Mouse (Mus musculus) C2C12 (cell line): ENCODE measurements around the gene Psap. TPM values are rescaled to one million over a fixed set of nuclear protein-coding genes. Genes with fewer than 3 reads are reported as not detected.

Experiments used
- H3K27me3 ChIP-seq: one replicate; pipeline ENCODE4 v1.6.1; 2011; ENCODE audit not compliant: control insufficient read depth, insufficient read depth, insufficient read length
- H3K36me3 ChIP-seq: one replicate; pipeline ENCODE4 v1.6.1; 2011; ENCODE audit not compliant: control insufficient read depth, insufficient read depth
- H3K4me3 ChIP-seq: one replicate; pipeline ENCODE4 v1.5.1; 2011; ENCODE audit warnings: mild to moderate bottlenecking, control low read depth; ENCODE audit not compliant: poor library complexity, insufficient read depth, severe bottlenecking
- H3K79me2 ChIP-seq: one replicate; pipeline ENCODE4 v1.6.1; 2011; ENCODE audit not compliant: control insufficient read depth, insufficient read depth
- H3K79me3 ChIP-seq: one replicate; pipeline ENCODE4 v1.6.1; 2011; ENCODE audit warnings: low read depth, control low read depth
- H3ac ChIP-seq: one replicate; pipeline ENCODE3; 2011; ENCODE audit warnings: low read depth; ENCODE audit not compliant: control insufficient read depth, insufficient read length
- CEBPB ChIP-seq: IDR thresholded peaks from one replicate; pipeline ENCODE4 v1.6.1; 2011; ENCODE audit warnings: low read depth, mild to moderate bottlenecking, control low read depth, moderate library complexity
- CTCF ChIP-seq: IDR thresholded peaks from one replicate; pipeline ENCODE4 v1.5.1; 2011; ENCODE audit not compliant: control insufficient read depth, insufficient read depth, insufficient read length
- FOSL1 ChIP-seq: IDR thresholded peaks from one replicate; pipeline ENCODE4 v1.8.0; 2011; ENCODE audit warnings: mild to moderate bottlenecking, low read length; ENCODE audit not compliant: poor library complexity, insufficient read depth, severe bottlenecking
- MAX ChIP-seq: IDR thresholded peaks from one replicate; pipeline ENCODE4 v1.6.1; 2011; ENCODE audit warnings: mild to moderate bottlenecking, control low read depth
- MYOD1 ChIP-seq: IDR thresholded peaks from one replicate; pipeline ENCODE4 v1.6.1; 2011; ENCODE audit warnings: low read depth; ENCODE audit not compliant: control insufficient read depth, insufficient read length
- MYOG ChIP-seq: IDR thresholded peaks from one replicate; pipeline ENCODE4 v1.6.1; 2011; ENCODE audit not compliant: control insufficient read depth, insufficient read length; ENCODE audit errors: extremely low read depth
- USF1 ChIP-seq: IDR thresholded peaks from one replicate; pipeline ENCODE4 v1.6.1; 2011; ENCODE audit warnings: low read depth, mild to moderate bottlenecking, control low read depth, moderate library complexity
- polyA plus RNA-seq: library from polyadenylated mRNA; unstranded; fragments of >200 nt; fragmentation: generic; extraction: Trizol; gene quantifications from one replicate; pipeline ENCODE4 v1.2.1, GENCODE M21; 2012; ENCODE audit warnings: missing spikeins

Gene Psap
- polyA plus RNA-seq, 1 experiment: 439 TPM

DNA sequence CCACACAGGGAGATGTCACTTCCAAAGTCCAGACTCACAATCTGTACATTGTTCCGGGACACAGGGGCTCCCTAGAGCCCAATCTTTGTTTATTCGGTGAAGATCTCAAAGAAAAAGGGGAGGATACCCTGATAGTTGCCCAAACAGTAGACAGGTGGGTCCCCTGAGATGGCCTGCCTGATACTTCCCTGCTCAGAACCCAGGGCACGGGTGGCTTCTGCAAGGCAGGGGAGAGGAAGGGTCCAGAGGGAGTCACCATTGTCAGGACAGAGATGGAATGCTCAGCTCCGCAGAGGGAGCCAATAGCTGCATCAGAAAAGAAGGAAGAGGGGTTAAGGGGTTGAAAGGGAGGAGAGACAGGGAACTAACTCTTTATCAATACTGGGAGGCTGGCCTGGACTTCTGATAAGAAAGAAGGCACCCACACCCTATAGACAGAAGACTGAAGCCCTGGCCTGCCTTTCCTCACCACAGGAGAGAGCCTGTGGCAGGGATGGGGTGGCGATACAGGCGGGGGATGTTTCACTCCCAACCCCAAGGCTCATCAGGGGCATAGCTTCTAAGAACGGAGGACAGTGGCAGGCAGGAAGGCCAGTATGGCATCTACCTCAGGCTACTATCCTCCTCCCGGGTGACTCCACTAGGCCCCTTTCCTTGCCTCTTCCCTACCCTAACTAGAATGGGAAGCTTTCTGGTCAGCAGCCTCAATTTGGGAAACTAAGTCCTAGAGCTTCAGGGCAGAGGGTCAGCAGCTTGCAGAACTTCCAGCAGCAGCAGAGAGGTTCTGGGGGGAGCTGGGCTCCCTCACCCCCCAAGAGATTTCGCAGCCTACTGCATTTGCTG lies 70.6 kb downstream of the Psap start:
- no peaks in the 10 kb centered on the region for H3K79me2 ChIP-seq
- H3K27me3 ChIP-seq: no peaks in the 10 kb centered on the region
- no peaks in the 10 kb centered on the region for H3K79me3 ChIP-seq
- H3K4me3 ChIP-seq: no peak overlapping the region
- no peak overlapping the region for H3ac ChIP-seq
- no peak for TF ChIP-seq MYOD1
- no peak for TF ChIP-seq CTCF
- no peak for TF ChIP-seq USF1
- no peak for TF ChIP-seq FOSL1
- no peak for TF ChIP-seq MAX
- TF ChIP-seq CEBPB: no peak
- TF ChIP-seq MYOG: no peak
- no peaks in the 10 kb centered on the region for H3K36me3 ChIP-seq

DNA sequence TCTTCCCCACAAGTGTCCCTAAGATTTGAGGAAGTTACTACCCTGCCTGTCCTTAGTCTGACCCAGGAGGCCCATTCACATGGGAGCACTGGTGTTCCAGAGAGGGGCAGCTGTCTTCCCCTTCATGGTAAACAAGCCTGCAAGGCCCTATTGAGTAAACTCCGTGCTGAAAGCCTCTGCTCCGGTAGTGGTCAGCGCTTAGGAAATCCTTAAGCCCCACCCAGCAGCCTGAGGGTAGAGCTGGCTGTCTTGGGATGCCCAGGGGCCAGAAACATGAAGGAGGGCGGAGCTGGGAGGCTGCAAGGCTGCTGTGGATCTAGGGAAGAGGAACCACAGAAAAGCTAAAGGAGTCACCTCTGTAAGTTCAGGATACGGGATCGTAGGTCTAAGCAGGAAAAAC lies 71.6 kb downstream of the Psap start:
- Histone ChIP-seq H3K36me3 (no peaks in the 10 kb centered on the region), H3K79me2 (no peaks in the 10 kb centered on the region), H3ac (no peak overlapping the region), H3K4me3 (no peak overlapping the region), H3K27me3 (no peaks in the 10 kb centered on the region), H3K79me3 (no peaks in the 10 kb centered on the region)
- TF ChIP-seq FOSL1 (no peak), MYOD1 (no peak), USF1 (no peak), CTCF (no peak), CEBPB (no peak), MAX (no peak), MYOG (no peak)

DNA sequence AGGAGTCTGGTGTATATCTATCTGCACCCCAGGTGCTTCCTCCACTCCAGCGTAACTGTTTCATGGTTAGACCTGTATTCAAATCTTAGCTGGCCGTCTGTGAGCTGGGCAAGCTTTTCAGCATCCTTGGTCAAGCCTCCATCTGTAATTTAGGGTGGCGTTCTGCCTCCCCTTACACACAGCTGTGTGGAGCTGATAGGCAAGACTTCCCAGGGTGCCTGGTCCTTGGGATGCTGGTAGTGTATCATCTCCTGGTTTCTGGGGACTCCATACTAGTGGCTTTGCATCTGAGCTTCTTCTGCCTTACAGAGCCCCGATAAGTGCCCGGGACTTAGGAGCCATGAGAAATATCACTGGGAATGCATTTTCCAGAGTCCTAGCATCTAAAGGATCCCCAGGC lies 72.2 kb downstream of the Psap start:
- no peaks in the 10 kb centered on the region for H3K79me3 ChIP-seq
- no peak overlapping the region for H3ac ChIP-seq
- TF ChIP-seq USF1 (no peak), MAX (no peak), MYOG (no peak), CEBPB (no peak), FOSL1 (no peak), MYOD1 (no peak), CTCF (no peak)
- H3K4me3 ChIP-seq: no peak overlapping the region
- no peaks in the 10 kb centered on the region for H3K36me3 ChIP-seq
- H3K79me2 ChIP-seq: no peaks in the 10 kb centered on the region
- H3K27me3 ChIP-seq: no peaks in the 10 kb centered on the region

DNA sequence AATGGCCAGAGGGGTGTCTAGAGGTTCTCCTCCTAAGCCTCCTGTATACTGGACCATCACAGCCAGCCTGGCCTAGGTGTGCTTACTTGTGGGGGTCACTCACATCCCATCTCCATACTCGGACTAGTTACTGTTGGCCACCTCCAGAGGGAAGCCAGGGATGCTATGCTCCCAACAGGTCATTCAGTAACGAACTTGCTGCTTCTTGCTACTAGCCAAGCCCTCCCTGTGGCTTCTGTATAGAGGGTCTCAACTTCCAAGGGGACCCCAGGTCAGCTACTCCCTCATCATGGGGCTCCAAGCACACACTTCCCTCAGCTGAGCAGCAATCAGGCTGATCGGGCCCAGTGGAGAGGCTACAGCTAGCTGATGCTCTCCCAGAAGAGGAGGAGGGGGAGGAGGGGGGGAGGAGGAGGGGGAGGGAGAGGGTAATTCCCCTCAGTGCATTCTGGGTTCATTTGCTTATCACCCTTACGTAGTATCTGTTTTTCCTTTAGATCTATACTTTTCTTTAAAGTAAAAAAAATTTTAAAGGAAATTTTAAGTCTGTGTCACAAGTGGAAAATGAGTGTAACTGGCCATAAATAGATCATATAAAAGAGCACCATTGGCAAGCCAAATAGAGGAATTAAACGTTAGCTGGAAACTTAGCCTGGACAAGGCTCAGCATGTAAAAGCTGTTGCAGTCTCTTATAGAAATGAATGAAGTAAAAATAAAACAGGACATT lies 72.8 kb downstream of the Psap start:
- TF ChIP-seq CTCF (no peak), FOSL1 (no peak), CEBPB (no peak)
- H3ac ChIP-seq: no peak overlapping the region
- no peaks in the 10 kb centered on the region for H3K79me2 ChIP-seq
- no peaks in the 10 kb centered on the region for H3K36me3 ChIP-seq
- H3K79me3 ChIP-seq: no peaks in the 10 kb centered on the region
- no peak overlapping the region for H3K4me3 ChIP-seq
- H3K27me3 ChIP-seq: no peaks in the 10 kb centered on the region

DNA sequence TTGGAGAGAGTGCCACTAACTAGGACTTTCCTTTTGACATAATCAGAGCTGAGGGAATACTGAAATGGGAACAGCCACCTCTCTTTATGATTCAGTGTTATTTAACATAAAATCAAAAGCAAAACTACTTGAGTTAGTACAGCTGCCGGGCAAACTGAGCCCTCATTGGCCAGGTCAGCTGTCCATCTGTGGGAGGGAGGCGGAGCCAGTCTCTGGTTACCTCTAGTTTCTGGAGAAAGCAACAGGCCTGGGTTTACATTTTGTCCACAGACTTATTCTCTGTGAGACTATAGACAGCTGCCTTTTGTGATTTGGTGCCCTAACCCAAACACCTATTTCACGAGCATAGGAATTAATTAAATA lies 73.4 kb downstream of the Psap start:
- TF ChIP-seq MAX (no peak), FOSL1 (no peak), CEBPB (no peak), USF1 (no peak), MYOD1 (no peak), CTCF (no peak), MYOG (no peak)
- no peaks in the 10 kb centered on the region for H3K79me3 ChIP-seq
- no peaks in the 10 kb centered on the region for H3K27me3 ChIP-seq
- H3K79me2 ChIP-seq: no peaks in the 10 kb centered on the region
- no peak overlapping the region for H3ac ChIP-seq
- no peaks in the 10 kb centered on the region for H3K36me3 ChIP-seq
- H3K4me3 ChIP-seq: no peak overlapping the region

DNA sequence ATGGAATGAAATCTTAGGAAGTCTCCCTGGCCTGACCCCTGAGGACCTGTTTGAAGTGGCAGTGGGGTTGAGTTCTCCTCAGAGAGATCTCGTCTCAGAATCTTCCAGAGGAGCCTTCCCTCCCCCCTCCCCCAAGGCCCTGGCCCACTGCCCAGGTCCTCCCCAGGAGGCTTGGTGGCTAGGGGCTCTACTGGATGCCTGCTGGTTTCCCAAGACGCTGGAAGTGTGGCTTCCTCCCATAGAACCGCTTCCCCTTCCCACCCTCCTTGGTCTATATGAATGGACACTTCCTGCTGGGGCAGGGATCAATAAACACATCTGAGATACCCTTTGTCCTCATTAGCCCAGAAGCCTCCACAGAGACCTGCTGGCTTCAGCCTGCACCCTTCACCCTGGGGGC lies 73.8 kb downstream of the Psap start:
- no peaks in the 10 kb centered on the region for H3K36me3 ChIP-seq
- H3K79me2 ChIP-seq: no peaks in the 10 kb centered on the region
- H3ac ChIP-seq: no peak overlapping the region
- H3K27me3 ChIP-seq: no peaks in the 10 kb centered on the region
- TF ChIP-seq MAX (no peak), CTCF (no peak), CEBPB (no peak), USF1 (no peak), MYOG (no peak), FOSL1 (no peak), MYOD1 (no peak)
- H3K4me3 ChIP-seq: no peak overlapping the region
- H3K79me3 ChIP-seq: no peaks in the 10 kb centered on the region
